Mouse (Mus musculus) thymus, postnatal 4 days (tissue): ENCODE data around the gene Slc8a3.
"Not testable (repeated sequence)": the region's sequence is repeated elsewhere in the genome, so short reads cannot be mapped to it uniquely, and the experiment has no call there.

Experiments
- DNase-seq: peaks from one replicate; pipeline ENCODE4 v3.0.0; 2021

The Slc8a3 gene

DNA sequence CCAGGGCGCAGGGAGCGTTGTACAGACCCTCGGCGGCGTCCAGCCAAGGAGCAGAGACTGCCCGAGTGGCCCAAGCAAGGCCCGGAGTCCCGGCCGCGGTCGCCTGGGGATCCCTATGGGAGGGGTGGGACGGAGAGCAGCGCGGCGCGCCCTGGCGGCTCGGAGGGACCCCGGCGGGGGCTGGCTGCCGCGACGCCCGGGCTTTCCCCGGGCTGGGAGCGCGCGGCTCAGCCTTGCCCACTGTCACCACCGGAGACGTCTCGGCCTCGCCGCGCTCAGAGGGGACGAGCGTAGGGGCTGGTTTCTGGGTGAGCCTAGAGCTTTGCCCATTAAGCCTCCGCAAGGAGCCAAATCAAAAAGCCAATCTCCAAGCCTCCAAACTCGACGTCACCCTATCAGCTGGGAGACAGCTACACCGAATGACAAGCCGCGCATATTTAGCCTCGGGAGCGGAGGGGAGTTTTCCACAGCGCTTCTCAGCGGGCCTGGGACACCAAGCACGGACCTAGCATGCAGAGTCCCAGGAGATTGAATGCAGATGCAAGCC lies at the start of gene Slc8a3:
Gene Slc8a3 (minus strand): TSS at position 306 of the 547 bp plus-strand sequence.
- DNase-seq, result peak; percentile 17

DNA sequence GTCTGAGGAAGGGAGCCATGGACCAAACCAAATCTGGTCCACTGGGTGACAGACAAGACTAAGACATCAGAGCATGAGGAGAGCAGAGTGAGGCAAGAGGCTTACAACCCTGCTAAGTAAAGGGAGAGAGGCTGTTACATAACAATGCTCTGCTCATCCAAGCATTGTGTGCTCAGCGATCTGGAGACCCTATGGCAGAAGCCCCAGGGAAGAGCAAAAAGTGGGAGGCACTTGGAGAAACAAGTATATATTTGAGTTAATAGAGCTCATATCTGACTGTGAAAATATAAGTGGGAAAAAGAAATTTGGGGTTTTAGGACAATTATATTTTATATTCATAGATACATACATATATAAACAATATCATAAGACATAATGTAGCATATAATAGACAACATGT lies 46.4 kb upstream of the Slc8a3 start, which contains the start of gene Gm4787:
Gene Gm4787 (minus strand): TSS at position 101 of the 400 bp plus-strand sequence.
- not testable (repeated sequence) for DNase-seq

DNA sequence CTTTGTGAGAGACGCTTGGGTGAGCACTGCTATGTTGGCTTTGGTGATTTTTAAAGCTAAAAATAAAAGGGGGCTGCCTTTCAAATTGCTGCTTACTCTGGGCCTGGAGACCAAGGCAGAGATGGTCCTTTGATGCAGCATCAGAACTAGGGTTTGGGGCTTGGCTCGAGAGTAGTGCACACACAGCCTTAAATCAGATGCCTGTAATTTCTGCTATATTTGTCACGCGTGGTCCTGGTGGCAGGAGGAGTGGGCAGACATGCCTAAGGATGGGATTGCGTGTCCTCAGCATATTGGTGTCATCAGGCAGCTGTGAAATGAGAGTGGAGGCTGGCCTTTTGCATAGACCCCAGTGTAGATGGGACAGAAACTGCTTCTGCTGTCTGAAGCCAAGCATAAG lies 861 bp upstream of the Slc8a3 start:
- no peak for DNase-seq

DNA sequence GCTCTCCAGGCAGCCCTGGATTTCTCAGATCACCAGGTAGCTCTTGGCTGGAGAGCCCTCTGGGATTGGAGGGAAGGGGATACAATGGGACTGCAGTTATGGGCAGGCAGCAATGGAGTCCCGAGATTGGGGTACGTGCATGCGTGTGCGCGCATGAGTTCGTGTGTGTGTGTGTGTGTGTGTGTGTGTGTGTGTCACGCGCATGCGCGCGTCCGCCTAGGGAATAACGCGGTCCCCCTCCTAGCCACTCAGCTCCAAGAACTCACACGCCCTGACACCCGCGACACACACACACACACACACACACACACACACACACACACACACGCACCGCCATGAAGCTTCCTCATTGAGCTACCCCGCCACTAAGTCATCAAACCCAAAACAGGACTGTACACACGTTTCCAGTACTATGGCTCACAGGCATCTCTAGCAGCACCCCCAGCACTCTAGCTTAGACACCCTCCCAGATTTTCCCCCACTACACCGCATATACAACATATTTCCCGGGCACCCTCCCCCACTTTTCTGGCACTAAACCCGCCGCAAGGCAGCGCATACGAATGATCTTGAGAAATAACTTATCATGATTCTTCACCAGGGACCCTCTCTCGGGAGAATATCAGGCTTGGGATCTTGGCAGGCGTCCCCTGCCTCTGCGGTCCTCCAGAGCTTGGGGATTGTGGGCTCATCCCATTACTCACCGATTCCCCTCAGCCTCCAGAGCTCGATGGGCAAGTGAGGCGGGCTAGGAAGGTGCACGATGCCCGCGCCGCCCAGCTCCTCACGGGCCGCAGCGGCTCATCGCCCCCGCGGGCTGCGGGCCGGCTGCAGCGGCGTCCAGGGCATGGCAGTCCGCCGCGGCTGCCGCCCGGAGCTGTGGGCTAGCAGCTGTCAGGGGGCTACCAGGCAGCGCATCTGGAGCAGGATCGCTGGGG lies 774 bp downstream of the Slc8a3 start:
- peak; percentile 12 for DNase-seq

DNA sequence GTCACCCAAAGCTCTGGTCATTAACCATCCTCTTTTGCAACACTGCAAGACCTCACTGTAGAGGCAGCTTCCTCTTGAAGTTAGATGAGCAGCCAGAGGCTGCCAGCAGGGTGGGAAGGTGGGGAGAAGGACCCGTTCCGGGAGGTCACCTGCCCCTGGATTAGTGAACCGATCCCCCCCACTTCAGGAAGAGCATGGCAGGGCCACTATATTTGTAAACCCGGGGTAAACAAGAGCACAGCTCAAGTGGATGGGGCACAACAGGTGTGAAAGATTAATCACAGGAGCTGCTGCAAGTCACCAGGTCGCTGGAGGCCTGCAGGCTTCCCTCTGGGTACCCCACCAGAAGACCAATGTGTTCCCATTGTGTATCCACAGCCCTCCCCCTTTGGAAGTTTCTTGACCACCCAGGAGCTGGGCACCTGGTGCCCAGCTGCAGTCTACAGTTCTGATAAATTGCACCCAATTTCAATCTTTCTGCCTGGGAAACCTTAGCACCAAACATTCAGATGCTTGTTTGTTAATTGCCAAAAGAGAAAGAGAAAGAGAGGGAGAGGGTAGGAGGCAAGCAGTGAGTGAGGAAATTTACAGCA lies 1.8 kb downstream of the Slc8a3 start:
- DNase-seq, result no peak

DNA sequence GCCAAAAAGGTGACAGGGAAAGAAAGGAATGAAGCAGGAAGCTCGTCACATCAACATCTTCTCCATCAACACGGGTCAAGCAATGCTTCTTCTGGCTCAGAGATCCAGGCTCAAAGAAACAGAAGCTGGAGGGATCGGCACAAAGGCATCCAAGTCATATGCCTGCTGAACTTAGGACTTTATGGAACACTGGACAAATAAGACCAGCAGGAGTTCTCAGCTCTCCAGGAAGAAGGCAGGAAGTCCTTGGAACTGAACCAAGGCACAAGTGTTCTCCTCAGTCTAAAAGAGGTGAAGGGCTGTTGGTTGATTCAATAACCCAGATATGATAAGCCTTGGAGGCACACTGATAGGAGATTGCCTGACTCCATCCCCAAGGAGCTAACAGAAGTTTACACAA lies 8.0 kb downstream of the Slc8a3 start:
- no peak for DNase-seq

DNA sequence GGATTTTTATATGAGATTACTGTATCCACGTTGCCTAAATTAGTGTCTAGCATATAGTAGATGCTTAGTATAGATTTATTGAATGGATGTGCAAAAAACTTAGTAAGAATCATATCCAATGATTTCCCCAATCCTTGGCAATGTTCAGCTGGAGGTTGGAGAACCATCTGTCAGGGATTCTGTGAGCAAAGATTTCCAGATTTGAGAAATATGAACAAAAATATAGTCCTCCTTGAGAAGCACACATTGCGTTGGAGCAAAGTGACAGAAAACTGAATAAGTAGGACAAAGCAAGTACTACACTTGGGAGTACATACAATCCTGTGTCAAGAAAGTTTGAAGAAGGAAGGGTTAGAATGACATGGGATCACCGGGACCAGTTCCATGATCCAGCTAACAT lies 8.9 kb downstream of the Slc8a3 start:
- no peak for DNase-seq

DNA sequence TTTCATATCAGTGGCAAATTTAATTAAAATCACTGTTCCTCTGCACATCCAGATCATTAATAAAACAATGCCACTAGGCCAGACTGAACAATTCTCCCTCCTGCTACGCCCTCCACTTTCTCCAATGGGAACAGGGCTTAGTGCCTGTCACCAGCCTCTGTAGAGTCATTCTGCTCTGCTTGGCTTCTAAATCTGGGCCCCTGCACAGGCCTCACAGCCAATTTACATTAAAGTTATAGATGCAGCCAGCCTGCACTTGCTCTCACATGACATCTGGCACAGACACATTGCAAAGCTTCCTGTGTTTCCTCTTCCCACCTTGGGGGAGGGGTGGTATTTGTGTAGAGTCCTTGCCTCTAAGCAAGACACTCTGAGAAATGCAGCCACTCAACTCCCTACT lies 12.0 kb downstream of the Slc8a3 start:
- DNase-seq, result peak; percentile 14

DNA sequence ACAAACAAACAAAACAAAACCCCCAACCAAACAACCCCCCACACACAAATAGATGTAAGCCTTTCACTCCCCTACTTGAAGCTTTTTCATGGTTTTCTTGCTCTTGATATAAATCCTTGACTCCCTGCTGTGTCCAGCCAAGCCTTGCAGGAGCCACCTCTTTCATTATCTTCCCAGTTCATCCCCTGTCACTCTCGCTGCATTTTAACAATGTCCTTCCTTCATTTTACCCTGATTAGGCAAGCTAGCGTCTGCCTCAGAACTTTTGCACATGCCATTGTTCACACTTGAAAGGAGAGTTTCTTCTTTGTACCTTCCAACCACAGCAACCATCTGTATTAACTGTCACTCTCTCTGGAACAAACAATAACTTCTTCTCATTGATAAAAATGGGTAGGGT lies 15.2 kb downstream of the Slc8a3 start:
- no peak for DNase-seq

DNA sequence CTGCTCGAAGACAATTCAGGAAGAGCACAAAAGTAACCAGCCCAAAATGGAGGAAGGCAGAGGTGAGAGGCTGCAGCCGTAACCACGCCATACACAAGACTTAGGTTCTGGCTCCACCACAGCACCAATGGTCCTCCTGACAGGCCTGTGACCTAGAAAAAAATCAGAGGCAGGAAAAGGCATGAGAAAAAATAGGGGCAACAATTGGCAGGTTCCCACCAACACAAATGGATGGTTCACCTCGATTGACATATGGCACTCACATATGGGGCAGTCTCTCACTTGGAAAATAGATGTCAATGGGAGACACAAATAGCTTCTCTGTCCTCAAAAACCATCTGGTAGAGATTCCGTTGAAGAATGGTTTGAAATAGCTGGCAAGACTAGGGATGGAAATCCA lies 17.0 kb downstream of the Slc8a3 start:
- no peak for DNase-seq

DNA sequence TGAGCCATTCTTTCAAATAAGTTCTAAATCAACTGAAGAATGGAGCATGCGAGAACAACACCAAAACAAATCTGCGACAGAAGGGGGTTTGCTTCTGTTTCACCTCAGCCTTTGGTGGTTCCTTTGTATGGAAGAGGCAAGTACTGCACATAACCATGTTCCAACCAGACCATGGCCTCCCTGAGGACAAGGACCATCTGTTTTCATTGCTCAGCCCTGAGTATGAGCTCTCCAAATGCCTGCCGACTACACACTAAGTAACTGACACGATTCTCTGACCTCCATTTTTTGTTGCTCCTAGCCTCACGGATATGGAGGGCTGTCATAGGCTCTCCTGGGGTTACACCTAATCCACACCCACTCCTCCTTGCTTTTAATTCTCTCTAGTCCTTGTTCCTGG lies 29.4 kb downstream of the Slc8a3 start:
- DNase-seq, result no peak

DNA sequence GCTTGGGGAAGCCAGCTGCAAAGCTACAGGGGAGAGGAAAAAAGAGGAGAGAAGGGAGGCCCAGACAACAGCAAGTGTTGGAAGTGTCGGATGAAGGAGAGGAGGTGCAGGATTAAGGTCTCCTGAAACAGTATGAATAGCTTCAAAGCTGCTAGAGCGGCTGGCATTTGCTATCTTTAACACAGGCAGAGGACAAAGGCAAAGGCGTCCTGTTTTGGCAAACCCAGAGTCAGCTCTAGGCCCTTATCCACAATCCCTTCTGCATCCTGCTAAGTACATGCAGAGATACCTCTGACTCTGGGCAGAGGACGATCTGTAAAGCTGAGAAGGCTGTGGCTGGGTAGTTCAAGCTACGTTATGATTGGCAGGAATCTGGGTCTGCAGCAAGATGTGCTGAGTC lies 38.4 kb downstream of the Slc8a3 start:
- no peak for DNase-seq

DNA sequence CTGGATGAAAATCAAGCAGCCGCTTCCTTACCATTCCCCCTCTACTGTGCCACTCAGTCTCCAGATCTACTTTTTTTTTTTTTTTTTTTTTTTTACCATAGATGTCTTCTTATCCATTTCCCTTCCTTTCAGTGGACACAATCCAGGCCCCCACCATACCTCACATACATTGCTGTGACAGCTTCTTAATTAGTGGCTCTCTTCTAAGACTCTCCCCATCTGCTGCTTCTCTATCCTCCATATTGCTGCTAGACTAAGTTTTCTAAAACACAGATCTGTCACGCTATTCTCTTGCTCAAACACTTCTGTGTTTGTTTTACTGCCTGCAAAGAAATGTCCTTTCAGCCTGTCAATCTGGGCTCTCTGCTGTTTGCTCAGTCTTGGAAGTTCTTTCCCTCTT lies 54.9 kb downstream of the Slc8a3 start:
- no peak for DNase-seq

DNA sequence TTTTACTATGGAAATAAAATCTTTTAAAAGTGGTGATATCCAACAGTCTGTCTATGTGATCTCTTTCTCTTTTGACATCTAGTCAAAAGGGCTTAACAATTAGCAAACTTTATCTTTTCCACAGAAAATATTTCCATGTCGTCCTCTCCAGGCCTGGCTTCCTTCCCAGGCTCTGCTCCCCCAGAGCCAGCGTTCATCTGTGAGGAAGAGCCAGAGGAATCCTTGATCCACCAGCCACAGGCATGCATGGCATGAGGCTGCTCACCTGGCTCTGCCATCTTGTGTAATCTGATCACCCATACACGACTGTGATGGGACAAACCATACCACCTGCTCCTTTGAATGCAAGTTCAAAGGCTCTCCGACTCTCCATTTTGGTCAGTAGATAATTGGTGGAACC lies 58.4 kb downstream of the Slc8a3 start:
- no peak for DNase-seq

DNA sequence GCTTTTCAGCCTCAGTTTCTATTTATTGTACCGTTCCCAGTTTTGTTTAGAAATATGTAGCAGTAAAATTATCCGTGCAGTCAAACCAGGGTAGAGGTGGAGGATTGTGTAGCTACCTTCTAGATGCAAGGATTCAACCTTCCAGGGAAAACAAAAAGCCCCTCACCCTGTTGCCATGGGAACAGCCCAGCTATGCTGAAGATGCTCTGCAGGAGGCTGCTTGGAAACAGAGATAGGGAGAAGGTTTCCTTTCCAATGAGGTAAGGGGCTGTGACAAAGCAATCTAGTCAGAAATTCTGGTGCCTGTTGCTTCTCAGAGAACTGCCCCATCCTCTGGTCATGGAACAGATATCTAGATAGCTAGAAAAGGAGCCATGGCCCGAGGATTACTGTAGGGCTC lies 59.6 kb downstream of the Slc8a3 start:
- DNase-seq, result no peak

DNA sequence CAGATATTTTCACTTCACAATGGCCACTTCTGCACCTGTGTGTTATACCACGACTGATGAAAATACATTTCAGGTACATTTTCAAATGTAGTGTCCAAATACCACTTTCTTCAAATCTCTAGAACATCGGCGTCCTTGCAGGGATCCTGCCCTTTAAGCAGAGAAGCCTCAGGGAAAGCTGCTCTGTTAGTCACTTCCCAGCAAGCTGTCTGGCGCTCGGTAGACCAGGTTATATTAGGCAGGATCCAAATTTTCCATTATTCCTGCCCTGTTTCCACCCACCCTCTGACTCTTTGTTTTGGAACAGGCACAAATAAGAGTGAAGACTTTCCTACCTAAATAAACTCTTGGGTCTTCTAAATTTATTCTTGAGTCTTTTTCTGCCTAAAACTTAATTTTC lies 63.7 kb downstream of the Slc8a3 start:
- DNase-seq, result no peak

DNA sequence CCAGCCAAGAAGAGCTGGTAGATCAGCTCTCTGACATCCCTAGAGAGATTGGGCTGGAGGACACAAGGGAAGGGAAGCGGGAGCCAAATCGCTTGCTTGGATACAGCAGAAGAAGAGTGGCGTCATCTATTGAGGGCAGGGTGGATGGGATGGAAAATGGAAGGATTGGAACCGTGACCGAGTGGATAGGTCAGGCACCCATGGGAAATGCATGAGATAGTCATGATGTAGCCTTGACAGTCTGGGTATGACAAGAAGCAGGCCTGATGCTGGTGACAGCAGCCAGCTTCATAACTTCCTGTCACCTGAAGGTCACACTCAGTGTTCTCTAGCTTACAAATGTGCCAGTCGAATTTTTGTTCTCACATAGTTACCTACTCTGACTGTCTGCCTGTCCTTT lies 70.2 kb downstream of the Slc8a3 start:
- no peak for DNase-seq

DNA sequence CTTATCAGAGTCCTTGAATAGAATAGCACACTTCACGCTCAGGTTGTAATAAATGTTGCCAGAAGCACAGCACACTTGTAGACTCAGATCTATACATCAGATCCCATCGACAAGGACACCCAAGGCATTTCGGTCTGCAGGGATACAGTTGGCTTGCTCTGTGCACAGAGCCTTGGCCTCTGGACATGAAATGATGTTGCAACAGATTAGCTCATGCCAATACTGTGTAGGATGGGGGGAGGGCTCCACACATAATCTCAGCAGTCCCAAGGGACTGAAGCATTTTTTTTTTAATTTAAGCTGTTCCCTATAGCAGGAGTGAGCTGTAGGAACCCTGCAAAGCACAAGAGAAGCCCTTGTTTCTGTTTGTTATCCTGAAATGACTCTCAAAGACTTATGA lies 74.8 kb downstream of the Slc8a3 start:
- DNase-seq, result no peak

DNA sequence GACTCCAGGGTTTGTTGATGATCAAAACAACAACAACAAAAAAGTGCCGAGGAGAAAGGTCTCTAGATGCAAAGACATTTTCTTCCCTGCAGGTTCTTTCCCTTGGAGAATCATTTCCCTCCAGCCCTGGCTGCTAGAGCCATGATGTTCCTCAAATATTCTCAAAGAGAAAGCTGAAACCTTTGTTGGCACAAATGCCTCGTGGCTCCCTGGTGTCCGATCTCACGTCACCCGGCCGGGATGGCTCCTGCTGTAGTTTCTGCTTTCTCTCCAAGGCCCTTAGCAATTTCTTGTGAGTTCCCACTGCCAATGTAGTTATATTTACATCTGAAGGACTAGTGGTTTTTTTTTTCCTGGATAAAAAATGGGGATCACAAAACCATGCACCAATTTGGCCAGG lies 87.6 kb downstream of the Slc8a3 start:
- no peak for DNase-seq

DNA sequence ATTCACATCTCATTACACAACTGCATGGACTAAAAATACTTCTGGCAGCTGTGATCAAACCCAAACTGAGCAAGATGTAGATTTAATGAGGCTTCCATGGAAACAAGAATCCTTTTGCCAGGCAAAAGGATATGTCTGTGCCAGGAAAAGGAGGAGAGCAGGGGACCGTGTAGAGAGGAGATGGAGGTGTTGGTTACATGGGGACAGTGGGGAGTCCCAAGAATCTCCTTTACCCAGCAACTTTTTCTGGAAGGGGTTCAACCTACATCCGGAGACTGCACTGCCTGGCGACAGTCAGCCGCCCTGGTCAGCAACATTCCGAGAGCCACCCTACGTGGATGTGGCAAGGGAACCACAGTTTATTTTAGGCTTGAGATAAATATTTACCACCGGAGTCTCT lies 88.0 kb downstream of the Slc8a3 start:
- DNase-seq, result no peak

DNA sequence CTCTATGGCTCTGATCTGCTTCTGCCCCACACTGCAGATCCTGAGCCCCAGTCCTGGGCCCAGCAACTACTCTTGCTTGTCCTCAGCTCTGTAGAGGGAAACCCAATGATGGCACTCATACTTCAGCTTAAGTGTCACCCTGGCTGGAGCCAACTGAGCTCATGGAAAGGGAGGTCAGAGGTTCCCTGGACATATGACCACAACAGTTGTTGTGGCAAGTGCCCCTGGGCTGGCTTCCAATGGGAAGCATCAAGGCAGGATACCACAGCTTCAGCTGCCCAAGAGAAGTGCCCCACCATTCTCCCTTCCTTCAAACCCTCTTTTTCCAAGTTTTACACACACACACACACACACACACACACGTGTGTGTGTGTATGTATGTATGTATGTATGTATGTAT lies 88.5 kb downstream of the Slc8a3 start:
- no peak for DNase-seq

DNA sequence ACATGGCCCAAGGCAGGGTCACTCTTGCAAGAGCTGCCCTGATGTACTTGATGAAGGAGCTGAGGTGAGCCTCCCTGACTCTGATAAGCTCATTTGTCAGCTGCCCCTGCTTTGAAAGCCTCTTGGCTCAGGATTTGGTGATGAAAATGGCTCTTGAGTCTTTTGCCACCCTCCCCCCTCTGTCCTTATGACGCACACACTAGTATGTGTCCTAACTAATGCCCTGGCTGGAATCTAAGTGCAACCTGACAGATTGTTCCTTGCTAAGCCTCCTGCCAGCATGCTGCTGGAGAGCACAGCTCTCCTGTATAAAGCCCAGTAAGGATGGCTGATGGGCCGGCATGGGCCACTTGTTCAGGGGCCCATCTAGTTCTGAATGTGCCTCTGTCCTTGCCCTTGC lies 91.3 kb downstream of the Slc8a3 start:
- DNase-seq, result no peak

DNA sequence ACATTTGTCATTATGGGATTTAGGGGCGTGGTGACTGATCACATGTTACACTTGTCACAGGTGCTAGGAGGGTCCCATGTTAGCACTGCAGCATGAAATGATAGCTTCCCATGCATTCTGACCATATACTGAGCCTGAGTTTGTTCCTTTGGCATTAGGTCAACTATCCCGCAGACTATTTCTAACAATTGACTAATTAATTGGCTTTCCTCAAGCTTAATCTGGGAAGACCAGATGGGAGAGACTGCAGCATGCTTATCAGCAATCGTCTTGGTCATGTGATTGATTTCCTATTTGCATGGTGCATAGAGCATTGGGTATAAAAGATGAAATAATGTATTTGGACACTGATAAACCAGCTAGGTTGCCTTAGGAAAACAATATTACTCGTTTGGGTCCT lies 91.9 kb downstream of the Slc8a3 start:
- DNase-seq, result no peak

DNA sequence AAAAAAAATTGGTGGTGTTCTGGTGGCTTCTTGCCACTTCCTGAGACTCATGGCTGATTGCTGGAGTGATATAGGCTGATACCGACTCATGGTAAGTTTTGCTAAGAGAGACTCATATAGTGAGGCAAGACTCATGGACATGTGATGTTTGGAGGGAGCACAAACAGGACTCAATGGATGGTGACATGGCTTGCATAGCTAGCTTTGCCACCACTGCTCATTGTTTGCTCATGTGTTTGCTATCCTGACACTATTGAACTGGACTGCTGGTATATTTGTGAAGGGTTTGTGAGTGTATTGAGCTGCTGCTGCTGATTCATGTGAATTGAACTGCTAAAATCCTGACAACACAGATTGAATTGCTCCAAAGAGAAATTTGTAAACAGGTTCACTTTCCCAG lies 95.8 kb downstream of the Slc8a3 start:
- DNase-seq, result no peak
